Mouse (Mus musculus): ENCODE measurements at regions not wholly inside any gene's neighbourhood (a gene's known extent, or its start where the extent isn't known, plus 50 kb on each side); places are given as distances from the start of the nearest gene placed in this dataset.
"Not testable (repeated sequence)": the region's sequence is repeated elsewhere in the genome, so short reads cannot be mapped to it uniquely, and the experiment has no call there.

DNA sequence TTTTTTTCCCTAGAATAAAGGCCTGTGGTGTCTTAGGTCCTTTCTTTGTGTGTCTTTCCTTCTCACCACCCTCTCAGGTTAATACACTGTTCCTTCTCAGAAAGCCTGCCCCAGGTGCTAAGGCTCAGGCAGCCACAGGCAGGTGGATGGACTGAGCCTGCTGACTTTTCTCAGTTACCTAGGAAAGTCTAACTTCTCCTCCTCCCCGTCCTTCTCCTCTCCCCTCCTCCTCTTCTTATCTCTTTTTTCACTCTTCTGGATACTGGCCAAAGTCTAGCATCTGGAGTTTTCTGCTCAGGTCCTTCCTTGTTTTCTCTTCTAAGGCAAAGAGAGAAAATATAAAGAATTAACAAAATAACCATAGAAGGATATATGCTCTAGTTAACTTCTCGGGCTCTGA lies 260.5 kb downstream of the Dad1 start:
- Histone ChIP-seq H3K4me2 (no peak overlapping the region), H3K9ac (replicated peaks) (no peak overlapping the region), H3K27me3 (no peaks in the 10 kb centered on the region), H3K27ac (no peak overlapping the region), H3K4me3 (replicated peaks) (no peak overlapping the region), H3K36me3 (no peaks in the 10 kb centered on the region), H3K9me3 (no peaks in the 10 kb centered on the region), H3K4me1 (replicated peaks) (peaks cover 8% of the 10 kb centered on the region; the same call in 1 of the 2 replicates)
- WGBS: 67% methylated on average over 2 of the region's 2 CpGs
- ATAC-seq (ENCODE audit: insufficient number of reproducible peaks, insufficient read depth, low FRiP score, low TSS enrichment, low read depth): no peak

- Histone ChIP-seq H3K4me1 (replicated peaks) (peaks cover 8% of the 10 kb centered on the region; the same call in 1 of the 2 replicates), H3K9ac (replicated peaks) (no peak overlapping the region), H3K9me3 (no peaks in the 10 kb centered on the region), H3K4me2 (no peak overlapping the region), H3K4me3 (replicated peaks) (no peak overlapping the region), H3K27me3 (no peaks in the 10 kb centered on the region), H3K27ac (no peak overlapping the region), H3K36me3 (no peaks in the 10 kb centered on the region)
- ATAC-seq (ENCODE audit: insufficient number of reproducible peaks, insufficient read depth, low FRiP score, low TSS enrichment, low read depth): no peak
- WGBS: 65% methylated on average over 11 of the region's 11 CpGs
These were observed 261.1 kb downstream of the Dad1 start for GRCm38 (mm10) chr14:53992712-53993286.

DNA sequence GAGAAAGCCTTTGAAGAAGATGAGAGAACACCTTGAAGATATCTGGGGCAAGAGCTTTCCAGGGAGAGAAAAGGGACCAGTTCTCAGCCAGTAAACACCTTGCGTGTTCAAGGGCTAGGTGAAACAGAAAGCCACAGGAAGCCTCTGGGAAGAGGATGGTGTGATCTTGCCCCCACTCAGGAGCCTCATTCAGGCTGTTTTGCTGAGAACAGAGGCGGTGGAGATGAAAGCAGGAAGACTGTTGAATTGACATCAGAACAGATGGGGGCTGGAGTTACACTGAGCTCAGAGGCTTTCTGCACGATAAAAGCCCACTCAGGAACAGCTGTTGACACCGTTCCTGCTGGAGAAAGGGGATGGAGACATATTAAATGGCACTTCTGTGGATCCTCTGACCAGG lies 262.5 kb downstream of the Dad1 start:
- Histone ChIP-seq H3K27me3 (no peaks in the 10 kb centered on the region), H3K27ac (no peak overlapping the region), H3K4me3 (replicated peaks) (no peak overlapping the region), H3K9ac (replicated peaks) (no peak overlapping the region), H3K9me3 (no peaks in the 10 kb centered on the region), H3K36me3 (no peaks in the 10 kb centered on the region), H3K4me1 (replicated peaks) (peaks cover 8% of the 10 kb centered on the region; the same call in 1 of the 2 replicates), H3K4me2 (no peak overlapping the region)
- ATAC-seq (ENCODE audit: insufficient number of reproducible peaks, insufficient read depth, low FRiP score, low TSS enrichment, low read depth): no peak
- WGBS: 22% methylated on average over 4 of the region's 4 CpGs

DNA sequence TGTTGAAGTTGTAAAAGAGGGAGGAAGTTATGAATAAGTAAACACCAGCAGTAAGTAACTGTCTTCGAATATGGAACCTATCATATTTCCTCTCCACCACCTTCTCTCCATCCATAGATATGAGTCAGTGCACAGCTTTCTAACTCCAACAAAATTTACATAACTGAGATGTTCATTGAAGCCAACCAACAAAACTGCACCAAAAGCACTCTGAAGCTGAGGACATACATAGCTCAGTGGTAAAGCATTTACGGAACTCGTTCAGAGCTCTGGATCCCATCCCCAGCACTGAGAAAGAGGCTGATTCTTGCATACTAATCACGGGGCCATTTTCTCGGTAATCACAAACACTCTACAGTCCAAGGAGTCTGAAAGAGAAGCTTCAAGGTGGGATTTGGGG lies 273.1 kb downstream of the Dad1 start:
- no peak for ATAC-seq (ENCODE audit: insufficient number of reproducible peaks, insufficient read depth, low FRiP score, low TSS enrichment, low read depth)
- Histone ChIP-seq H3K27ac (no peak overlapping the region), H3K4me3 (replicated peaks) (no peak overlapping the region), H3K27me3 (no peaks in the 10 kb centered on the region), H3K4me1 (replicated peaks) (no peaks in the 10 kb centered on the region), H3K9me3 (no peaks in the 10 kb centered on the region), H3K9ac (replicated peaks) (no peak overlapping the region), H3K36me3 (no peaks in the 10 kb centered on the region), H3K4me2 (no peak overlapping the region)
- WGBS: 67% methylated on average over 5 of the region's 5 CpGs

GRCm38 (mm10) chr14:53961426-53961825 lies 292.5 kb downstream of the Dad1 start:
- not testable (repeated sequence) for H3K4me2 ChIP-seq; H3K27ac ChIP-seq; H3K4me3 ChIP-seq (replicated peaks); H3K4me1 ChIP-seq (replicated peaks); H3K9ac ChIP-seq (replicated peaks); H3K36me3 ChIP-seq; H3K9me3 ChIP-seq; ATAC-seq (ENCODE audit: insufficient number of reproducible peaks, insufficient read depth, low FRiP score, low TSS enrichment, low read depth); H3K27me3 ChIP-seq
- 84% methylated on average over 10 of the region's 11 CpGs for WGBS

- no peak overlapping the region for H3K27ac ChIP-seq
- 75% methylated on average over 7 of the region's 7 CpGs for WGBS
- ATAC-seq (ENCODE audit: insufficient number of reproducible peaks, insufficient read depth, low FRiP score, low TSS enrichment, low read depth): no peak
These were observed 293.1 kb downstream of the Dad1 start for GRCm38 (mm10) chr14:53960779-53961178.

GRCm38 (mm10) chr14:53935791-53936231 lies 318.1 kb downstream of the Dad1 start:
- not testable (repeated sequence) for H3K27me3 ChIP-seq; H3K9ac ChIP-seq (replicated peaks); H3K36me3 ChIP-seq; H3K4me3 ChIP-seq (replicated peaks); H3K4me1 ChIP-seq (replicated peaks); H3K4me2 ChIP-seq; ATAC-seq (ENCODE audit: insufficient number of reproducible peaks, insufficient read depth, low FRiP score, low TSS enrichment, low read depth); H3K9me3 ChIP-seq; H3K27ac ChIP-seq
- WGBS: 97% methylated on average over 29 of the region's 29 CpGs

More at GRCm38 (mm10) chr14:53960779-53961178, 293.1 kb downstream of the Dad1 start:
- no peaks in the 10 kb centered on the region for H3K4me1 ChIP-seq (replicated peaks)
- H3K4me2 ChIP-seq: no peak overlapping the region
- no peak overlapping the region for H3K9ac ChIP-seq (replicated peaks)
- no peak overlapping the region for H3K4me3 ChIP-seq (replicated peaks)
- H3K9me3 ChIP-seq: no peaks in the 10 kb centered on the region
- H3K27me3 ChIP-seq: no peaks in the 10 kb centered on the region
- no peaks in the 10 kb centered on the region for H3K36me3 ChIP-seq

DNA sequence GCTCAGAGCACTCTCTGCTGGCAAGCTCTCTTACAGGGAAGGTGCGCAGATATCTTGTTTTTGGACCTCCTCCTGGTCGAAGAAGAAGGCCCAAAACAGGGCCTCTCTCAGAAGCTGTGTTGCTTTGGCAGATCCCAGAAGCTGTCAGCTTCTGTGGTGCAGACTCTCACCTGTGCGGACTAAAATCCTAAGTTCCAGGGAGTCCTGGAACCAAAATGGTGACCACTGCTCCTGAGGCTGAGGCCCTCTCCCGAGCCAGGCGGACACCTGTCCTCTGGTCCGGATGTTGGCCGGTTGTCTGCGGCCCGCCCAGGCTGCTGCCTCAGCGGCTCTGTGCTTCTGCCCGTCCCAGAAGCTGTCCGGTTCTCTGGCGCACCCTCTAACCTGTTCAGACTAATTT lies 318.6 kb downstream of the Dad1 start:
- H3K9ac ChIP-seq (replicated peaks); H3K27ac ChIP-seq; H3K27me3 ChIP-seq; ATAC-seq (ENCODE audit: insufficient number of reproducible peaks, insufficient read depth, low FRiP score, low TSS enrichment, low read depth); H3K4me2 ChIP-seq; H3K36me3 ChIP-seq; H3K4me3 ChIP-seq (replicated peaks); H3K4me1 ChIP-seq (replicated peaks); H3K9me3 ChIP-seq: not testable (repeated sequence)
- 92% methylated on average over 10 of the region's 13 CpGs for WGBS

DNA sequence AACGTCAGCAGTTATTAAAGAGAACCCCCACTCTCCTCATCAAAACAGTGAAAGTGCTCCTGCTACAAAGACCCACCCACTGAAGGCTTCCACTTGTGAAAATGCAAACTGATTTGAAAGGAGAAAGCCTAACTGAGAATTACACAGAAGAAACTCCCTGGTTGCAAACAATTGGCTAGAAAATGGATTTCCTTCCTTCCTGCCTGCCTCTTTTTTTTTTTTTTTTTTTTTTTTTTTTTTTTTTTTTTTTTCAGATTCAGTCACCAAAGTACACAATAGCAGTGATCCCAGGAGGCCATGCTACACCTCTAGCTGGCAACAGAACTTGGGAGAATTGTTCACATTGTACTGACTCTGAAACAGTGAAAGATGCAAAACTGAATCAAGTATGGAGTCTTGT lies 343.0 kb downstream of the Dad1 start:
- no peak for ATAC-seq (ENCODE audit: insufficient number of reproducible peaks, insufficient read depth, low FRiP score, low TSS enrichment, low read depth)
- H3K4me1 ChIP-seq (replicated peaks): no peaks in the 10 kb centered on the region
- 77% methylated on average over 1 of the region's 1 CpGs for WGBS
- H3K9ac ChIP-seq (replicated peaks): no peak overlapping the region
- 0 out of 2 replicates have a peak, but pooled peaks cover under 1% of the 10 kb centered on the region for H3K9me3 ChIP-seq
- no peaks in the 10 kb centered on the region for H3K27me3 ChIP-seq
- H3K4me2 ChIP-seq: no peak overlapping the region
- H3K4me3 ChIP-seq (replicated peaks): no peak overlapping the region
- H3K27ac ChIP-seq: no peak overlapping the region
- H3K36me3 ChIP-seq: no peaks in the 10 kb centered on the region

DNA sequence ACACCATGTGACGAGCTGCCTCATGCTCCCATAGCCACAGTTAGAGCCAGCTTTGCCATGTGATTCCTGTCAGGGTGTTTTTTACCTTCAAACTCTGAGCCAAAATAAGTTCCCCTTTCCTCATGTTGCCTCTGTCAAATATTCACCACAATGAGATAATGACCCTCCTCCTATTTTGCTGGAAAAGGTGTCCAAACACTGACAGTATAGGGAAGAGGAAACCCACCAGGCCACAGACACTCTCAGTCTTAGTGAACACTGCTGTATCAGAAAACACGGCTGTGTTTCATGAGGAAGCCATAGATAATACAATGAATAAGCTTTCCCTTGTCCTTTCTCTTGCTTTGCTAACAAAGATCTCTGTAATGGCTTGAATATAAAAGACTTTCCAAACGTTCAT lies 349.3 kb downstream of the Dad1 start:
- Histone ChIP-seq H3K27me3 (no peaks in the 10 kb centered on the region), H3K9me3 (0 out of 2 replicates have a peak, but pooled peaks cover 5% of the 10 kb centered on the region), H3K4me3 (replicated peaks) (no peak overlapping the region), H3K9ac (replicated peaks) (no peak overlapping the region), H3K4me2 (no peak overlapping the region), H3K27ac (no peak overlapping the region), H3K4me1 (replicated peaks) (no peaks in the 10 kb centered on the region), H3K36me3 (no peaks in the 10 kb centered on the region)
- 63% methylated on average over 3 of the region's 3 CpGs for whole genome bisulfite sequencing
- ATAC-seq (ENCODE audit: insufficient number of reproducible peaks, insufficient read depth, low FRiP score, low TSS enrichment, low read depth): no peak

- Histone ChIP-seq H3K4me1 (replicated peaks) (no peaks in the 10 kb centered on the region), H3K27me3 (no peaks in the 10 kb centered on the region), H3K4me2 (no peak overlapping the region), H3K9ac (replicated peaks) (no peak overlapping the region), H3K27ac (no peak overlapping the region), H3K9me3 (0 out of 2 replicates have a peak, but pooled peaks cover 5% of the 10 kb centered on the region), H3K4me3 (replicated peaks) (no peak overlapping the region), H3K36me3 (no peaks in the 10 kb centered on the region)
- WGBS: 91% methylated on average over 1 of the region's 1 CpGs
- ATAC-seq (ENCODE audit: insufficient number of reproducible peaks, insufficient read depth, low FRiP score, low TSS enrichment, low read depth): no peak
These were observed 352.8 kb downstream of the Dad1 start for GRCm38 (mm10) chr14:53901103-53901502.

- no peaks in the 10 kb centered on the region for H3K36me3 ChIP-seq
- H3K9ac ChIP-seq (replicated peaks): no peak overlapping the region
- ATAC-seq (ENCODE audit: insufficient number of reproducible peaks, insufficient read depth, low FRiP score, low TSS enrichment, low read depth): peak; percentile 80; the same call in 1 of the 2 replicates
- peaks cover 3% of the 10 kb centered on the region; the same call in 1 of the 2 replicates for H3K27me3 ChIP-seq
- no peak overlapping the region for H3K4me3 ChIP-seq (replicated peaks)
- no peaks in the 10 kb centered on the region for H3K4me1 ChIP-seq (replicated peaks)
- H3K4me2 ChIP-seq: no peak overlapping the region
- H3K9me3 ChIP-seq: no peaks in the 10 kb centered on the region
- WGBS: 10% methylated on average over 3 of the region's 3 CpGs
- no peak overlapping the region for H3K27ac ChIP-seq
These were observed 372.6 kb downstream of the Dad1 start for GRCm38 (mm10) chr14:53881304-53881703.
